Mouse (Mus musculus) mouse embryonic stem cell (cell line): ENCODE results near the gene Hdac7.

Source experiments
- in situ Hi-C, 2 experiments: fragments of 300-500 bp; cut with MboI; formaldehyde crosslinking; loops; 1 replicate in 1 of 2; 3 replicates in 1 of 2; pipeline ENCODE4 v1.14.3; 2019 to 2020; ENCODE audit warnings: low sequenced_read_pairs in 2 of 2, low pct_unique_long_range_greater_than_20kb in 1 of 2, mixed read lengths in 1 of 2; ENCODE audit not compliant: unreplicated experiment in 1 of 2

Gene Hdac7

GRCm38 (mm10) chr15:97766594-97767279 is 77.6 kb downstream of the Hdac7 start:
- in situ Hi-C loops: no loop called here

- in situ Hi-C loops: no loop called here
Observed at GRCm38 (mm10) chr15:97766194-97766593, 78.1 kb downstream of the Hdac7 start.

GRCm38 (mm10) chr15:97765090-97765794 is 79.1 kb downstream of the Hdac7 start:
- in situ Hi-C loops: no loop called here

GRCm38 (mm10) chr15:97764532-97764931 is 79.8 kb downstream of the Hdac7 start:
- in situ Hi-C loops: no loop called here

GRCm38 (mm10) chr15:97763256-97764049 is 80.8 kb downstream of the Hdac7 start:
- in situ Hi-C loops: no loop called here

GRCm38 (mm10) chr15:97762733-97763132 is 81.6 kb downstream of the Hdac7 start:
- in situ Hi-C loops: no loop called here

GRCm38 (mm10) chr15:97761438-97761837 is 82.9 kb downstream of the Hdac7 start:
- in situ Hi-C loops: no loop called here

- in situ Hi-C loops: no loop called here
Observed at GRCm38 (mm10) chr15:97760952-97761351, 83.3 kb downstream of the Hdac7 start.

GRCm38 (mm10) chr15:97760006-97760405 is 84.3 kb downstream of the Hdac7 start:
- in situ Hi-C loops: no loop called here

- in situ Hi-C loops: no loop called here
Observed at GRCm38 (mm10) chr15:97755361-97755760, 88.9 kb downstream of the Hdac7 start.

GRCm38 (mm10) chr15:97754476-97754875 is 89.8 kb downstream of the Hdac7 start:
- in situ Hi-C loops: no loop called here

- in situ Hi-C loops: no loop called here
Observed at GRCm38 (mm10) chr15:97752491-97752890, 91.8 kb downstream of the Hdac7 start.

- in situ Hi-C loops: no loop called here
Observed at GRCm38 (mm10) chr15:97751676-97752075, 92.6 kb downstream of the Hdac7 start.

GRCm38 (mm10) chr15:97750697-97751096 is 93.6 kb downstream of the Hdac7 start:
- in situ Hi-C loops: no loop called here

- in situ Hi-C loops: no loop called here
Observed at GRCm38 (mm10) chr15:97749841-97750240, 94.5 kb downstream of the Hdac7 start.

- in situ Hi-C loops: no loop called here
Observed at GRCm38 (mm10) chr15:97749397-97749796, 94.9 kb downstream of the Hdac7 start.

- in situ Hi-C loops: no loop called here
Observed at GRCm38 (mm10) chr15:97748964-97749363, 95.3 kb downstream of the Hdac7 start.

GRCm38 (mm10) chr15:97748309-97748708 is 96.0 kb downstream of the Hdac7 start:
- in situ Hi-C loops: no loop called here

GRCm38 (mm10) chr15:97747486-97747885 is 96.8 kb downstream of the Hdac7 start:
- in situ Hi-C loops: no loop called here
